Mouse (Mus musculus) forebrain, embryonic 11.5 days (tissue): ENCODE results near the gene Aldh6a1. TPM values are rescaled to one million over a fixed set of nuclear protein-coding genes. Genes with fewer than 3 reads are reported as not detected.

Experiments
- ATAC-seq: fragments of 200-750 bp; cut with Nextera tagmentation; replicated peaks from 2 replicates; pipeline ENCODE4 v1.8.0; 2017; ENCODE audit warnings: moderate TSS enrichment; ENCODE audit not compliant: low FRiP score
- DNase-seq: peaks from one replicate; pipeline ENCODE4 v3.0.0-alpha.2; 2017; ENCODE audit warnings: low spot score
- H3K27ac ChIP-seq: fragments of 300-500 bp; sonication (generic); 2 replicates; pipeline ENCODE4 v1.5.1; 2014; ENCODE audit warnings: low read depth, low read length
- H3K27me3 ChIP-seq: fragments of 300-500 bp; sonication (generic); 2 replicates; pipeline ENCODE4 v1.6.1; 2014; ENCODE audit warnings: mild to moderate bottlenecking, low read length, mixed read lengths; ENCODE audit not compliant: control insufficient read depth, insufficient read depth
- H3K36me3 ChIP-seq: fragments of 300-500 bp; sonication (generic); 2 replicates; pipeline ENCODE4 v1.6.1; 2014; ENCODE audit warnings: mild to moderate bottlenecking, low read length, moderate library complexity, mixed read lengths; ENCODE audit not compliant: control insufficient read depth, insufficient read depth
- H3K4me1 ChIP-seq: fragments of 300-500 bp; sonication (generic); replicated peaks from 2 replicates; pipeline ENCODE4 v1.6.1; 2014; ENCODE audit warnings: low read length, mixed read lengths; ENCODE audit not compliant: control insufficient read depth, insufficient read depth
- H3K4me2 ChIP-seq: fragments of 300-500 bp; sonication (generic); 2 replicates; pipeline ENCODE4 v1.6.1; 2014; ENCODE audit warnings: low read depth, mild to moderate bottlenecking, low read length, moderate library complexity, mixed read lengths; ENCODE audit not compliant: severe bottlenecking
- H3K4me3 ChIP-seq: fragments of 300-500 bp; sonication (generic); 2 replicates; pipeline ENCODE4 v1.5.1; 2014; ENCODE audit warnings: low read depth, low read length
- H3K9ac ChIP-seq: fragments of 300-500 bp; sonication (generic); 2 replicates; pipeline ENCODE4 v1.6.1; 2014; ENCODE audit warnings: low read length
- H3K9me3 ChIP-seq: fragments of 300-500 bp; sonication (generic); 2 replicates; pipeline ENCODE4 v1.6.1; 2016; ENCODE audit warnings: low read length, mixed read lengths; ENCODE audit not compliant: control insufficient read depth
- WGBS: fragments of 180-500 bp; shearing (Covaris S2); extraction: QIAGEN DNeasy Blood & Tissue Kit; methylation state at CpG from one replicate; pipeline ENCODE4 v1.1.7; 2014; 5-methylcytosine and 5-hydroxymethylcytosine counted together
- polyA plus RNA-seq: library from polyadenylated mRNA; unstranded; fragments of >200 nt; fragmentation: Nextera tagmentation; extraction: Ambion mirVana; gene quantifications from 2 replicates; pipeline ENCODE4 v1.2.1, GENCODE M21; 2014

The Aldh6a1 gene
- polyA plus RNA-seq, 1 experiment from 2014 or later: 21.0 TPM

- Histone ChIP-seq H3K9ac (no peak overlapping the region), H3K27ac (no peak overlapping the region), H3K36me3 (no peaks in the 10 kb centered on the region), H3K4me1 (0 out of 2 replicates have a peak, but pooled peaks cover 4% of the 10 kb centered on the region), H3K27me3 (no peaks in the 10 kb centered on the region), H3K4me2 (no peak overlapping the region), H3K9me3 (no peaks in the 10 kb centered on the region; the same call in 1 of the 2 replicates), H3K4me3 (no peak overlapping the region)
- DNase-seq (no peak), ATAC-seq (no peak)
- WGBS: 68% methylated on average over 6 of the region's 6 CpGs
Observed at GRCm38 (mm10) chr12:84404541-84404940, 46.3 kb downstream of the Aldh6a1 start.

GRCm38 (mm10) chr12:84402923-84403322 lies 47.9 kb downstream of the Aldh6a1 start:
- 80% methylated on average over 9 of the region's 9 CpGs for WGBS

GRCm38 (mm10) chr12:84400653-84401052 lies 50.2 kb downstream of the Aldh6a1 start:
- no peak for DNase-seq
- Histone ChIP-seq H3K9ac (no peak overlapping the region), H3K4me2 (no peak overlapping the region), H3K36me3 (no peaks in the 10 kb centered on the region), H3K27ac (no peak overlapping the region), H3K4me1 (no peaks in the 10 kb centered on the region), H3K4me3 (no peak overlapping the region), H3K9me3 (no peaks in the 10 kb centered on the region), H3K27me3 (no peaks in the 10 kb centered on the region)
- WGBS: 69% methylated on average over 3 of the region's 3 CpGs
- no peak for ATAC-seq

More at GRCm38 (mm10) chr12:84402923-84403322, 47.9 kb downstream of the Aldh6a1 start:
- no peaks in the 10 kb centered on the region for H3K36me3 ChIP-seq
- H3K27ac ChIP-seq: no peak overlapping the region
- H3K9me3 ChIP-seq: no peaks in the 10 kb centered on the region; the same call in 1 of the 2 replicates
- H3K4me1 ChIP-seq: 0 out of 2 replicates have a peak, but pooled peaks cover 2% of the 10 kb centered on the region
- ATAC-seq (no peak), DNase-seq (no peak)
- no peak overlapping the region for H3K4me3 ChIP-seq
- H3K27me3 ChIP-seq: no peaks in the 10 kb centered on the region
- H3K4me2 ChIP-seq: no peak overlapping the region
- H3K9ac ChIP-seq: no peak overlapping the region

GRCm38 (mm10) chr12:84400068-84400467 lies 50.7 kb downstream of the Aldh6a1 start:
- Histone ChIP-seq H3K27ac (no peak overlapping the region), H3K36me3 (no peaks in the 10 kb centered on the region), H3K9ac (no peak overlapping the region), H3K9me3 (no peaks in the 10 kb centered on the region), H3K4me2 (no peak overlapping the region), H3K27me3 (no peaks in the 10 kb centered on the region), H3K4me3 (no peak overlapping the region), H3K4me1 (no peaks in the 10 kb centered on the region)
- DNase-seq (no peak), ATAC-seq (no peak)
- WGBS: 87% methylated on average over 3 of the region's 3 CpGs

GRCm38 (mm10) chr12:84399663-84400062 lies 51.1 kb downstream of the Aldh6a1 start:
- Histone ChIP-seq H3K4me1 (no peaks in the 10 kb centered on the region), H3K4me2 (no peak overlapping the region), H3K27me3 (no peaks in the 10 kb centered on the region), H3K9ac (no peak overlapping the region), H3K4me3 (no peak overlapping the region), H3K27ac (no peak overlapping the region), H3K9me3 (no peaks in the 10 kb centered on the region), H3K36me3 (no peaks in the 10 kb centered on the region)
- DNase-seq (no peak), ATAC-seq (no peak)
- WGBS: 80% methylated on average over 9 of the region's 9 CpGs

- Histone ChIP-seq H3K4me2 (no peak overlapping the region), H3K9ac (no peak overlapping the region), H3K9me3 (no peaks in the 10 kb centered on the region), H3K27ac (no peak overlapping the region), H3K36me3 (no peaks in the 10 kb centered on the region), H3K4me3 (no peak overlapping the region), H3K4me1 (no peaks in the 10 kb centered on the region), H3K27me3 (no peaks in the 10 kb centered on the region)
- WGBS: 84% methylated on average over 9 of the region's 9 CpGs
- DNase-seq (no peak), ATAC-seq (no peak)
Observed at GRCm38 (mm10) chr12:84399135-84399534, 51.7 kb downstream of the Aldh6a1 start.

- Histone ChIP-seq H3K9me3 (no peaks in the 10 kb centered on the region), H3K4me1 (no peaks in the 10 kb centered on the region), H3K4me2 (no peak overlapping the region), H3K27me3 (no peaks in the 10 kb centered on the region), H3K36me3 (no peaks in the 10 kb centered on the region), H3K4me3 (no peak overlapping the region), H3K27ac (no peak overlapping the region), H3K9ac (no peak overlapping the region)
- DNase-seq (no peak), ATAC-seq (no peak)
- 88% methylated on average over 5 of the region's 5 CpGs for WGBS
Observed at GRCm38 (mm10) chr12:84398629-84399028, 52.2 kb downstream of the Aldh6a1 start.

- H3K27ac ChIP-seq: no peak overlapping the region
Observed at GRCm38 (mm10) chr12:84397685-84398084, 53.1 kb downstream of the Aldh6a1 start.

GRCm38 (mm10) chr12:84396947-84397679 lies 53.7 kb downstream of the Aldh6a1 start:
- H3K4me1 ChIP-seq: no peaks in the 10 kb centered on the region
- H3K9ac ChIP-seq: no peak overlapping the region
- no peak overlapping the region for H3K4me2 ChIP-seq
- no peak overlapping the region for H3K27ac ChIP-seq
- no peaks in the 10 kb centered on the region for H3K9me3 ChIP-seq
- DNase-seq: no peak
- H3K36me3 ChIP-seq: no peaks in the 10 kb centered on the region
- 92% methylated on average over 14 of the region's 14 CpGs for WGBS
- H3K4me3 ChIP-seq: no peak overlapping the region
- H3K27me3 ChIP-seq: no peaks in the 10 kb centered on the region
- ATAC-seq: no peak

More at GRCm38 (mm10) chr12:84397685-84398084, 53.1 kb downstream of the Aldh6a1 start:
- H3K4me2 ChIP-seq: no peak overlapping the region
- ATAC-seq (no peak), DNase-seq (no peak)
- no peaks in the 10 kb centered on the region for H3K36me3 ChIP-seq
- H3K27me3 ChIP-seq: no peaks in the 10 kb centered on the region
- no peaks in the 10 kb centered on the region for H3K9me3 ChIP-seq
- no peak overlapping the region for H3K9ac ChIP-seq
- H3K4me1 ChIP-seq: no peaks in the 10 kb centered on the region
- no peak overlapping the region for H3K4me3 ChIP-seq
